Mouse (Mus musculus) embryonic fibroblast, embryonic 13.5 days (primary cell): ENCODE measurements around the gene Btg4. TPM values are rescaled to one million over a fixed set of nuclear protein-coding genes. Genes with fewer than 3 reads are reported as not detected.
"Not testable (repeated sequence)": the region's sequence is repeated elsewhere in the genome, so short reads cannot be mapped to it uniquely, and the experiment has no call there.

Experiments used
- H3K27ac ChIP-seq: 2 replicates; pipeline ENCODE4 v1.5.1; 2012; ENCODE audit warnings: low read length, control low read depth, inconsistent platforms; ENCODE audit not compliant: insufficient read depth
- H3K4me1 ChIP-seq: 2 replicates; pipeline ENCODE4 v1.6.1; 2011; ENCODE audit warnings: low read length; ENCODE audit not compliant: control insufficient read depth, insufficient read depth
- H3K4me3 ChIP-seq: 2 replicates; pipeline ENCODE4 v1.5.1; 2011; ENCODE audit warnings: mild to moderate bottlenecking, control low read depth, low read length; ENCODE audit not compliant: insufficient read depth
- CTCF ChIP-seq: IDR thresholded peaks from 2 replicates; pipeline ENCODE4 v1.5.1; 2011; ENCODE audit warnings: mild to moderate bottlenecking, control low read depth, low read length, moderate library complexity, borderline replicate concordance; ENCODE audit not compliant: insufficient read depth
- POLR2A ChIP-seq: IDR thresholded peaks from 2 replicates; pipeline ENCODE4 v1.6.1; 2011; ENCODE audit warnings: low read depth, mild to moderate bottlenecking, control low read depth, low read length, moderate library complexity
- polyA plus RNA-seq: library from polyadenylated mRNA; stranded (reverse); fragments of >200 nt; gene quantifications from 2 replicates; pipeline ENCODE4 v1.2.4, GENCODE M21; 2011; ENCODE audit warnings: low read depth; ENCODE audit not compliant: missing spikeins, insufficient read length

Gene Btg4
- polyA plus RNA-seq, 1 experiment, result not detected

DNA sequence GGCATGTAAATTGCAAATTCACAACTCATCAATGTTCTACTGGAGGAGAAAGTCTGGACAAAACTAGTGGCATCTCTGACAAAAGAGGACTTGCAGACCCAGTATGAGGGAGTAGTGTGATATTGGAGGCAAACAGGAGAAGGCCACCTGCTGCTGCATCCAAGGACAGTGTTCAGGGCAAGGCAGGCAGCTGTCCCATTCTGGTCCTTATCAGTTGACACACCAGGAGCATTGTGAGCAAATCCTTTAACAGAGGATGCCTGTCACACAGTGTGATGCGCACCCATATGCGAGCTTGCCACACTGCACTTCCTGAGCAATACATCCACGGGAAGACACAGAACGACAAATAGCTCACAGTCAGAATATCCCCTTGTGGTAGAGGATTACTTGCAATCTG lies 54.1 kb downstream of the Btg4 start:
- no peak overlapping the region for H3K4me3 ChIP-seq
- no peak overlapping the region for H3K27ac ChIP-seq
- TF ChIP-seq CTCF, result no peak
- no peak for TF ChIP-seq POLR2A
- no peaks in the 10 kb centered on the region for H3K4me1 ChIP-seq

DNA sequence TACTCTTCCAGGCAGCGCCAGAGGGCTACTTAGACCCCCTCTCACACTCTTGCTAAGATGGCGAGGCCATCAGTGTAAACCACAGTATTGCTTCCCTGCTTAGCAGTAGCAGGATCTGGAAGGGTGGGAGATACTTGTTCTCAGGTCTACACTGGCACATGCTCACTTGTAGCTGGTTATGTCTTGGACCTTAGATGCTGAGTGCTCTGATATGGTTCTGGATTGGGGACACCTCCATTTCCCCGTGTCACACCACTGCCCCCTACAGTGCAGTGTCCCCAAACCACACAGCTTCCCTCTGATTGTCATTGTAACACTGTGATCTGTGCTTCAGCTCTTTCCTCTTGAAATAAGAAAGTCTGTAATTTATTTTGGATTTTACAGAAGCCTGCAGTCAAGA lies 76.3 kb downstream of the Btg4 start:
- TF ChIP-seq POLR2A (no peak), CTCF (peak; percentile 88)
- Histone ChIP-seq H3K4me3 (no peak overlapping the region), H3K4me1 (no peaks in the 10 kb centered on the region), H3K27ac (no peak overlapping the region)

DNA sequence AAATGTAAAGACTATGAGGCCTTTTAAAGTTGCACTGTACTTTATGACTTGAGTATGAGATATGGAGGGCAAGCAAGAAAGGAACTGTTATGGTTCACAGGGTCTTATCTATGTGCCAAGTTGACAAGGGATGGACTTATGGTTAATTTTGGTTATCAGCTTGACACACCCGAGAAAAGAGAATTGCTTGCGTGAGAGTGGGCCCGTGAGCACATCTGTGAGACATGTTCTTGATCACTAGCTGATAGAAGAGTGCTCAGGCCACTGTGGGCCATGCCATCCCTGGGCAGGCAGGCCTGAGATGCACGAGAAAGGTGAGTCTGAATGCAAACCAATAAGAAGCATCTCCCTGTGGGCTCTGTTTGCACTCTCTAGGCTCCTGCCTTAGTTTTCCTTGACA lies 76.7 kb downstream of the Btg4 start:
- TF ChIP-seq CTCF, result no peak
- TF ChIP-seq POLR2A, result no peak

DNA sequence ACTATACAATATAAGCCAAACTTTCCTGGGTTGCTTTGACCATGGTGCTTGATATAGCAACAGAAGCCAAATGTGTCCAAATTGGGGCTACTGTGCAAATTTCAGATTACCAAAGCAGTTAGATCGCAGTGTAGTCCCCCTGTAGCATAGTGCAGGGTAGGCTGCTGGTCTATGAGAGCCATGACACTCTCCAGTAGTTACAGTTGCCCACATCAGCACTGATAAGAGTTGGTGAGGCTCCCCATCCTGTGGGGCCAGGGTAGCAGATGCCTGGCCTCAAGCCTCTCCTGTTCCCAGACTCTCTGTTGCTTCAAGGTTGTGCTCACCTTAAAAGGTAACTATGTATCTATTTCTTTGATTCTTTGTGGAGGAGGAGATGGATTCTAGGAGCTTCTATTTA lies 77.1 kb downstream of the Btg4 start:
- TF ChIP-seq POLR2A (no peak), CTCF (no peak)
- no peak overlapping the region for H3K4me3 ChIP-seq
- H3K4me1 ChIP-seq, result no peaks in the 10 kb centered on the region
- no peak overlapping the region for H3K27ac ChIP-seq

More for the DNA sequence above, 76.7 kb downstream of the Btg4 start:
- no peak overlapping the region for H3K27ac ChIP-seq
- no peaks in the 10 kb centered on the region for H3K4me1 ChIP-seq
- H3K4me3 ChIP-seq, result no peak overlapping the region

DNA sequence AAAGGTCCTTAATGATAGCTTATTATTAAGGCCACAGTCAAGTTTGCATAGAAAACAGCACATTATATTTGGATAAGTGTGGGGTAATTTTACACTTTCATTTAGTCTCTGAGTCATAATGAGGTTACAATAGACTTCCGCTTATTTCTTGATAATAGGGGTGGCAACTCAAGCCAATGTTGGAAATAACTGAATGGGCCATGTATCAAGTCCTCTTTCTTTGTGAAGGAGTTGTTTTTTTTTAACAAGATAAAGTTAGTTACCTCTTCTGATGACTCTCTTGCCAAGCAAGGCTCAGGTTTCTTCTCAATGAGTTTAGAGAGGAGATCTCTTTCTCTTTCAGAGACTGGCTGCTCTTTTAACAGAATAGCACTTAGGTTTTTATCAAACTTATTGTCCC lies 77.6 kb downstream of the Btg4 start:
- no peak for TF ChIP-seq CTCF
- Histone ChIP-seq H3K27ac (no peak overlapping the region), H3K4me3 (no peak overlapping the region)

DNA sequence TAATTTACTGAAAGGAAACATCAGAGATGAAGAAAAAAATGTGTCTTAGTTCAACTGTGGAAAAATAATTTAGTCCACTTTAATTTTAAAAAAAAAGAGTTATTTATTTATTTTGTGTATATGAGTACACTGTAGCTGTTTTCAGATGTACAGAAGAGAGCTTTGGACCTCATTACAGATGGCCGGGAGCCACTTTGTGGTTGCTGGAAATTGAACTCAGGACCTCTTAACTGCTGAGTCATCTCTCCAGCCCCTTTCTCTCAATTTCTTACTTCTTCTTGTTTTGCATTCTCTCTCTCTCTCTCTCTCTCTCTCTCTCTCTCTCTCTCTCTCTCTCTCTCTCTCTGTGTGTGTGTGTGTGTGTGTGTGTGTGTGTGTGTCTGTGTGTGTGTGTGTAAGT lies 78.7 kb downstream of the Btg4 start:
- not testable (repeated sequence) for H3K4me3 ChIP-seq, H3K4me1 ChIP-seq, H3K27ac ChIP-seq

More for the DNA sequence above, 77.6 kb downstream of the Btg4 start:
- H3K4me1 ChIP-seq, result no peaks in the 10 kb centered on the region

DNA sequence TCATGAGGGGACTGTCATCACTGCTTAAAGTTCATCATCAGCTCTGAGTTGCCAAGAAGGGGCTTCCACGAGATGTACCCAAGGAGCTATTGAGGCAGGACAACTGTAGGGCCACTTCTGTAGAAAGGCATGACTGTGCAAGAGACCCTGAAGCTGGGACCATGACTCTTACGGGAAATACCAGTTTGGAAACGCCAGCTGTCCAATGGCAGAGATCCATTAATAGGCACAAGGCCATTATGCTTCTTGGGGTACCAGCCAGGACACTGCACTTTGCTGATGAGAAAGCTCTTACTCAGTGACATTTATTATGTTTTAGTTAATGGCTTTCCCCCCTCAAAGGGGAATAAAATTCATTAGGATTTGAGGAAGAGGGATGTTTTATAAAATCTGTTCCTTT lies 80.0 kb downstream of the Btg4 start:
- no peaks in the 10 kb centered on the region for H3K4me1 ChIP-seq
- no peak overlapping the region for H3K27ac ChIP-seq
- H3K4me3 ChIP-seq, result no peak overlapping the region
- TF ChIP-seq CTCF, result no peak
- no peak for TF ChIP-seq POLR2A

DNA sequence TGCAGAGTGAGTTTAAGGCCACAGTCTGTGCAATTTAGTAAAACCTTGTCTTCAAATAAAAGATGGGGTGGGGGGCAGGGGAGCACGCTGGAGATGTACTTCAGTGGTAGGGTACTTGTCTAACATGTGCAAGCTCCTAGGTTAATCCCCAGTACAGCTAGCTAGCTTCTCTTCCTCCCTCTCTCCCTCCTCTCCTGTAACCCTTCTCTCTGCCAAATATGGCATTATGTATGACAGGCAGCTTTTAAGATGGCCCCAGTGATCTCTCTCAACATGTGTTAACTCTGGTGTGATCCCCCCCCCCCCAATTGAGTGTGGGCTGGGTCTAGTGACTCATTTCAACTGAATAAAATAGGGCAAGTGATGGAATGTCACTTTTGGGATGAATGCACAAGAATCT lies 82.7 kb downstream of the Btg4 start:
- Histone ChIP-seq H3K27ac (no peak overlapping the region), H3K4me3 (no peak overlapping the region), H3K4me1 (peaks cover 3% of the 10 kb centered on the region; the same call in 1 of the 2 replicates)
- TF ChIP-seq POLR2A (no peak), CTCF (no peak)

DNA sequence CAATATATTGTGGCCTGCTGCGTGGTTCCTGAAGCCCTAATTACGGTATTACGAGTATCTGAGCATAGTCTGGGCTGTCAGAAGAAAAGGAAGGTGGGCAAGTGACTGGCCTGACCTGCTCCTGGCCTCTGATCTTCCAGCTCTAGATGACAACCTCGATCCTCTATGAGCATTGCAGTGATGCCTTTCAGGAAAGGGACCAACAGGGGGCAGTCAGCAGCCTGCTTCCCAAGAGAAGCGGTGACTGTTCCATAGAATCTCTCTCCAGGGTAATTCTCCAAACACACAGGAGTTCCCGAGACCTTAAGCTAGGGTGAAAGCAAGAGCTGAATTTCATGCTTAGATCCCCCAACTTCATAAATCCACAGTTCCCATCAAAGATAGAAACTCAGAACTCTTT lies 83.5 kb downstream of the Btg4 start:
- Histone ChIP-seq H3K4me1 (peaks cover 3% of the 10 kb centered on the region; the same call in 1 of the 2 replicates), H3K4me3 (no peak overlapping the region), H3K27ac (no peak overlapping the region)
- no peak for TF ChIP-seq POLR2A
- no peak for TF ChIP-seq CTCF

DNA sequence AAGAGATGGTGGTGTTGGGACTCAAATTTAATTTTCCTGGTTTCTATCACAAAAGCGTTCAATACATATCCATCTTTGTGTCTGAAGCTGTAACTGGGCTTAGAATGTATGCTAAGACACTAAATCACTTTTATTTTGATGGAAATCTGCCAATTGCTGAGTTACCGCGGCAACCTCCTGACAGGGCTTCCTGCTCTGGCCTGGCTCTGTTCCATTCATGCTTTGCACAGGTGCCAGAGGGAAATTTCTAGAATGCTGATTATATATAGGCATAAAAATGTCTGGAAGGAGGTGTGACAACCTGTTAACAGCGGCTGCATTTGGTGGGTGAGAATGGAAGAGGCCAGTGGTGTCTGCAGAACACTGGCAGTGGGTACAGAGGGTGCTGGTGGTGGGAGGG lies 85.8 kb downstream of the Btg4 start:
- TF ChIP-seq POLR2A (no peak), CTCF (no peak)
- no peak overlapping the region for H3K27ac ChIP-seq
- H3K4me1 ChIP-seq, result peaks cover 3% of the 10 kb centered on the region; the same call in 1 of the 2 replicates
- no peak overlapping the region for H3K4me3 ChIP-seq

DNA sequence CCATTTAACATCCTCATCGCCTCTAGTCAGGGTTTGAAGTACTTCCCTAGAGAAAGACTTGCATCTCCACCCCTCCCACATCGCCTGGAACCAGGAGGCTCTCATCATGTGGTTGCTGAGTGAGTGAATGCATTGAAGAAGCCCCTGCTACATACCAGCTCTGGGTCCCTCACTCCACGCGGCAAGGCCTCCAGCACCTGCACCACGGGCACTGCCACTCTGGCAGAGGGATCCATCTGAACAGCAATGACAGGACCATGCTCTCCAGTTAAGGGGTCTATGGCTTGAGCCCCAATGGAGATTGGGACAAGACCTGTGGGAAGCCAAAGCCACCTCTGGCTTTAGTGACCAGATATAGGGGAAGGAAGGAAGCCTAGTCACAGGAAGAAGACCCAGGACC lies 86.6 kb downstream of the Btg4 start:
- Histone ChIP-seq H3K4me1 (peaks cover 3% of the 10 kb centered on the region; the same call in 1 of the 2 replicates), H3K4me3 (no peak overlapping the region), H3K27ac (no peak overlapping the region)
- no peak for TF ChIP-seq CTCF
- TF ChIP-seq POLR2A, result no peak
